Mouse (Mus musculus) MEL-GATA-1-ER (cell line): ENCODE data around the gene Ptpn14.

Experiments used
- DNase-seq: peaks from one replicate; pipeline ENCODE4 v3.0.0-alpha.2; 2012; ENCODE audit warnings: low read depth; ENCODE audit errors: extremely low read depth

The Ptpn14 gene

GRCm38 (mm10) chr1:189806533-189807297 is 78.6 kb downstream of the Ptpn14 start:
- DNase-seq, result no peak

DNA sequence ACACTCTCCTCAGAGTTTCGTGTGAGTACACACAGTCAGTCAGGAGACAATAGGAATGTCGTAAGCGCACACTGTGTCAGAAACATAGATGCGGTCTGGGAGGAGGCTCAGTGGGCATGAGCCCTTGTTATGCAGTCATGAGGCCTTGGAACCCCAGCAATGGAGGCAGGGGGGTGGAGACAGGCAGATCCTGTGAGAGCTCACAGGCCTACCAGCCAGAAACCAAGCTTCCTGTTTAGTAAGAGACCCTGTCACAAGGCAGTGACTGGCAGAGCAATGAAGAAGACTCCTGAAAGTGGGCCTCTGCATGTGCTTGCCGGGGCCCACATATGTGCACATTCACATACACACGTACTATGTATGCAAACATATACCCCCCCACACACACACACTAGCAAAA is 79.9 kb downstream of the Ptpn14 start:
- DNase-seq, result no peak

GRCm38 (mm10) chr1:189808453-189808852 is 80.4 kb downstream of the Ptpn14 start:
- DNase-seq, result no peak

DNA sequence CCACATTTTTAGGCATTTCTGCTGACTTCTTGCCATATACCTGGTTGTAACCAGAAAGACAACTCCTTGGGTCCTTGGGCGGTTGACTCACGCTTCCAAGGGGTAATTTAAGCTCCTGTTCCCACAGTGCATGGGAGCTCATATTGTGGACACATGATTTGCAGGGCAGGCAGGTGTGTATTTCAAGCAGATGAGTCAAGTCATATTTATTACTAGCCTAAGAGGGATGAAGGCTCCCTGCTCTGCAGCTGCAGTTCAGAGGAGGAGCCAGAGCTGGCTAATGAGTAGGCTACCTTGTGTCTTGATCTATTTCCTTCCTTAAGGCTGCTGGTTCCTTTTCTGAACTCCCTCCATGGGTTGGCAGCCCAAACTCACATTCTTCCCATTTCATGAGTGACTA is 83.7 kb downstream of the Ptpn14 start:
- DNase-seq, result no peak

DNA sequence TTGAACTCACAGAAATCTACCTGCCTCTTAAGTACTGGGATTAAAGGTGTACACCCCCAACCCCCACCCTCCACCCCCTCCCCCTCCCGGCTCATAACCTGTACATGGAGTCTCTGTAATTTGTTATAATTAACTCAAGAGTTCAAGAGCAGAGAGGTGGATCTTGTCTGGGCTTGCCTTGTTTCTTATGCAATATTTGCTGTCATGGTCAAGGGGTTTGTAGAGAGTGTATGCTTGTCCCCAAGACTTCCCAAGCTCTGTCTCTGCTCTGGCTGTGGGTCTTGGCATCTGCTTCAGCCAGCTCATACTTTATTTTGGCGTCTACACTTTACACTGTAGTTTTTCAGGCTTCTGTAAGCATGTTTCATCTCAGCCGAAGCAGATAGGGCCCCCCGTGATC is 86.3 kb downstream of the Ptpn14 start:
- DNase-seq, result no peak

GRCm38 (mm10) chr1:189817089-189817488 is 89.0 kb downstream of the Ptpn14 start:
- no peak for DNase-seq

GRCm38 (mm10) chr1:189817810-189818209 is 89.7 kb downstream of the Ptpn14 start:
- DNase-seq, result no peak

DNA sequence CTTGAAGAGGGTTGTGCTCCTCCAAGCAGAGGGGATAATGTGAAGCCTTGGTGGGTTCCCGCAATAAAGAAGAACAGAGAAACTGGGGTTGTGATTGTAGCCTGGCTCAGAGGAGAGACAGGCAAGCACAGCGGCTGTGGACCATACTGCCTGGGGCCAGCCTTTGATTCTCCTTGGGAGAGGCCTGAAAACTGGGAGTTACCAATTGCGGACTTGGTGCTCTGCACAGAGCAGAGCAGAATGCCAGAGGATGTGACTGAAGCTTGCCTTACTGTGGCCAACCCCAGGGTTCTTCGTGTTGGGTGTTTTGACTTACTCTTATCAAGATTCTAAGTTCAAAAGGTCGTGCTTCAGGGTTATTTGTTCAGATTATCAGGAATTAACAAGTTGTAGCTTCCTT is 92.0 kb downstream of the Ptpn14 start:
- DNase-seq, result no peak

DNA sequence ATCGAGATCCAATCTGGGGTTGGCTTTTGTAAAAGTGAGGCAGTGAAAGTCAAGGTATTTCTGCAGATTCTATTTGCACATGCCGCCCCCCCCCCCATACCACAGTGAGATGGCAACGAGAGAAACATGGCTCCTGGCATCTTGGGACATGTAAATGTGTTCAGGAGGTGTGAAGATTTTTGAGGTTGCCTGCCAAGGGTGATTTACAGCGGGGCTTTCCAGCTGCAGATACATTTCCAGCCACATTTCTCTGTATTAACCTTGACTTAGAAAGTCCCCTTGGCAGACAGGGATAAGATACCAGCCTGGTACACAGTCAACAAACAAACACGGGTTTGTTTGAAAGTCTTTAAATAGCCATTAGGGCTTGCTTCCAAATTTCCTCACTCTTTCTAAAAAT is 96.4 kb downstream of the Ptpn14 start:
- no peak for DNase-seq

DNA sequence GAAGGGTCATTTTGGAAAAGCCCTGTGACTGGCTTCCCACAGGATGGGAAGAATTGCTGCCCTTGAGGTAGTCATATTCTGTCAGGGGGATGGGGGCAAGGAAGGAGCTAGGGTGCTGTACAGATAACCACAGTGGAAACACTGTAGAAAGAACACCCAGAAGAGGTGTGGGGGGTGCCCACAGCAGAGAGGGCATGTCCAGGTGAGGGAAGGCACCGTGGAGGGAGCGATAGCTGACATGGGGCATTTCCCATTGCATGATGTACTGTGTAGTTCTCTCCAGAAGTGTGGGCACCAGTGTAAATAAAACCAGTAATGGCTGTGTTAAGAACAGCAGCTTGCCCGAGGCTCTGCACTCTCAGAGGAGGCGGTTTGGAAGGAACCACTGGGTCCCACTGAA is 102.3 kb downstream of the Ptpn14 start:
- DNase-seq, result no peak

GRCm38 (mm10) chr1:189830797-189831232 is 102.7 kb downstream of the Ptpn14 start:
- DNase-seq, result no peak

DNA sequence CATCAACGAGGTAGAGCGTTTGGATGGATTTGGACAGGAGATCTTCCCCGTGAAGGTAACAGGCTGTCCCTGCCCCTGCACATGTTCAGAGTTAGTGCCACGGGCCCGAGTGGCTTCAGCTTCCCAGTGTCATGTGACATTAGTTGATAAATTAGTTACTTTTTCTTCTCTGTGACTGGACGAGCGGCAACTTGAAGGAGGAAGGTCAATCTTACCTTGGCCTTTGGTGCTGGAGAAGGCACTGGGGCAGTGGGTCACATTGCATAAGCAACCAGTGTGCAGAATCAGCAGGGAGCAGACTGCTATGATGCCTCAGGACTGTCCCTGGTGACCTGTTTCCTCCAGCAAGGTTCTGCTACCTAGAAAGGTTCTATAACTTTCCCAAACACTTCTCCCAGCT is 105.3 kb downstream of the Ptpn14 start:
- no peak for DNase-seq

DNA sequence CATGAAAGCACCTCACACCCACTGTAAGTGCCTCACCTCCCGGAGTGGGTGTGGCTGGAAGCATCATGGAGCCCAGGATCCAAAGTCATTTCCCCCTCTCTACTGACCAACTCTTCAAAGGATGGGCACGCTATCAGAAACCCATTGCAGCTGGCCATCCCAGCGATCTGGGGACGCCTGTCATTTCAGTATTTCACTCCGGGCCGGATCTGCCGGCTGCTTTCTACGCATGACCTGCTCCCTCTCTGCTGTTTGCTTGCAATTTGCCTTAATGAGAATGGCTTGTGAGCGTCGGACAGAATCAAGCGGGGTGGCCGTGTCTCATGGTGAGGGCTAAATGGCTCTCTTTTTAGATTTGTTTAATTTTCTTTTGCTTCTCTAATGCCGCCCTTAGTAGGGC is 106.1 kb downstream of the Ptpn14 start:
- no peak for DNase-seq

DNA sequence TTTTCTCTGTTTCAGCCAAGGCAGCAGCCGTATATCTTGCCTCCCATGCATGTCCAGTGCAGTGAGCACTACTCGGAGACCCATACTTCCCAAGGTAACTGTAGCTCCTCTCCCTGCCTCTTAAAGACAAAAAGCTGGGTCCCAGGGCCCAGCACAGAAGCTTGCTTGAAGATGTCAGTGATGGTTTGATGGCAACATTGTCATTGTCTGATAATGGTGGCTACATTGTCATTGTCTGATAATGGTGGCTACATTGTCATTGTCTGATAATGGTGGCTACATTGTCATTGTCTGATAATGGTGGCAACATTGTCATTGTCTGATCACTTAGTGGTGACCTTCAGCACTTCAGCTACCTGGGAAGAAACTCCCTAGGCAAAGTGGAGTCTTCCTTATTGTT is 118.3 kb downstream of the Ptpn14 start:
- no peak for DNase-seq

GRCm38 (mm10) chr1:189849550-189849949 is 121.5 kb downstream of the Ptpn14 start:
- no peak for DNase-seq

DNA sequence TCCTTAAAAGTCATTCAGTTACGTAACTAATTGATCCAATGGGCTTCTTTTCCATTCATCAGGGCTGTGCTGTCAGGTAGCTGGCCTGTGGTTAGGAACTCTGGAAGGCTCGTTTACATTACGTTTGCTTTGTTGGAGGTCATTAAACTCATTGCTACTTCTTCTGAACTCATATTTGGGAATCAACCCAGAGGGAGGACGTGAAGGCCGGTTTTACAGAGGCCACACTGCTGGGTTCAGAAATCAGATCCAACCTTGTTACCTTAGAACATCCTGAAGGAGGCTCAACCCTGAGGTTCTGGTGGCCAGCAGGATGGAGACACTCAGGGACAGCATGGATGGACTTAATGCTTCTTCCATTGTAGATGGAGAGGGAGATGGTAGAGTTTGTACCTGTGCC is 124.0 kb downstream of the Ptpn14 start:
- no peak for DNase-seq

GRCm38 (mm10) chr1:189852456-189852855 is 124.4 kb downstream of the Ptpn14 start:
- no peak for DNase-seq

DNA sequence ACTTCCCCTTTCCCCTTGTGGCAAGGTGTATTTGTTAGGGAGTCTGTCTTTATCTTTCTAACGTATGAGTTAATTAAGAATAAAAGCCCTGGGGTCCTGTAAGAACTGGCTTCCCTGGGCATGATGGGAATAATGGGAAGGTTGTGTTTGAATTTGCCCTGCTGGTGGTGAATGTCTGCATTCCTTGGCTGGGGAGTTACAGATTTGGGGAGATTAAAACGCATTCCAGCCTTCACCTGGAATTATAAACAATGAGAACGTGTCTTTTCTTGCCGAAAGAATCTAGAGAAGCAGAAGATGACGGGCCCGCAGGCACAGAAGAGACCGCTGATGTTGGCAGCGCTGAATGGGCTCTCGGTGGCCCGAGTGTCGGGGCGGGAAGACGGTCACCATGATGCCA is 126.6 kb downstream of the Ptpn14 start:
- no peak for DNase-seq

DNA sequence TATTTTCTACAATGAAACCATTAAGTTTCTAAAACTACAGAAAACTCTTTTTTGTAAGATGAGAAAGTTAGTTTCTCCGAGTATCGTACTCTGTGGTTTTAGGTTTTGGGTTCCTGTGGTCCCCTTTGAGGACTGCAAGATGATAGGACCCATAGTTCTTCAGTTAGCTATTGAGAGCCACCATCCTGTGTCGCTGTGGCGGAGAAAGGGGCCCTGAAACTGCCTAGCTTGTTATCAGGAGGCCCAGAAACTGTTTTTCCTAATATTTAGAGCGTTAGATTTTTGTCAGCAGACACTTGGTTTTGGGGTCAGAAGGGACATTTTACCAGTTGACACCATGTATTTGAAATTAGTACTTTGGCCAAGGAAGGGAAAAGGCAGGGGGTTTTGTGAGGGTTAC is 127.7 kb downstream of the Ptpn14 start:
- DNase-seq, result no peak

DNA sequence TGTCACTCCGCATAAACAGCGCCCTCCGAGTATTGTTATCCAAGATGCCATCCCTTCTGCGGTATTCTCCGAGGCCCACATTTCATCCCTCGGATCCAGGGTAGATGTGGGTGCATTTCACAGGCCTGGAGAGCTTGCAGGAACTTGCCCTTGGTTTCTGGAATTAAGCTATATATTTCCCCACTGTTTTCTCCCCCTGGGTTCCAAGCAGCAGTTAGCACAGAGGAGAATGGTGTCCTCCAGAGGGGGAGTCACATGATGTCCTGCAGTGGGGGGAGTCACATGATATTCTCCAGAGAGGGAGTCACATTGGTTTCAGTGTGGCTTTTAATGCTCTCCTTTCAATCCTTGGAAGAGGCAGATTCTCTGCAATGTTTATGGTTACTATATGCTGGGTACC is 130.3 kb downstream of the Ptpn14 start:
- DNase-seq, result no peak

DNA sequence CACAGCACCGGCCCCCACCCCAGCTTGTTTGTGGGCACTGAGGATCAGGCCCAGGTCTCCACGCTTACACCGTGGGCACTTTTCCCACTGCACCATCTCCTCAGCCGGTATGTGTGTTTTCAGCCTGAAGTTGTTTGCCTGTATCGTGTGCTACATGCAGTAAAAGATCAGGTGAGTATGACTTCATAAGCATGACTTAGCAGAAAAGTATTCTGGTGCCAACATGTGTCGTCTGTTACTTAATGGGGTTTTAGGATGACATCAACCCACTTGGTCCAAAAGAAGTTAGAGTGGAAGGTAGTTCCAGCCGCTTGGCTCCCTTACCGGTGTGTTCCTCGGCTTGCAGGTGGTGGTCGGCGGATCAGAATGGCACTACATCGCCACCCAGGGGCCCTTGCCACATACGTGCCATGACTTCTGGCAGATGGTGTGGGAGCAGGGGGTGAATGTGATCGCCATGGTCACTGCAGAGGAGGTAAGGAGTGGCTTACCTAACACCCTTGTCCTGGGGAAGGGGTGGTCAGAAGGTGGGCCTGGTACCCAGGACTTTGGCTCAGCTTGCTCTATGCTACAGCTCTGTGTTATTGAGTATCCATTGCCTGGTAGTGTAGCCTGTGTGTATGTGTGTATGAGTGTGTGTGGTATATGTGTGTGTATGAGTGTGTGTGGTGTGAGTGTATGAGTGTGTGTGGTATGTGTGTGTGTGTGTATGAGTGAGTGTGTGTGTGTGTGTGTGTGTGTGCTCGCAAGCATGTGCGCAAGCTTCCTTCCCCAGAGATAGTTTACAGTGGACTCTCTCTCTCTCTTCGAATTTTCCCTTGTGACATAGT is 132.3 kb downstream of the Ptpn14 start:
- DNase-seq, result no peak

- DNase-seq, result no peak
Observed at GRCm38 (mm10) chr1:189860942-189861315, 132.9 kb downstream of the Ptpn14 start.

DNA sequence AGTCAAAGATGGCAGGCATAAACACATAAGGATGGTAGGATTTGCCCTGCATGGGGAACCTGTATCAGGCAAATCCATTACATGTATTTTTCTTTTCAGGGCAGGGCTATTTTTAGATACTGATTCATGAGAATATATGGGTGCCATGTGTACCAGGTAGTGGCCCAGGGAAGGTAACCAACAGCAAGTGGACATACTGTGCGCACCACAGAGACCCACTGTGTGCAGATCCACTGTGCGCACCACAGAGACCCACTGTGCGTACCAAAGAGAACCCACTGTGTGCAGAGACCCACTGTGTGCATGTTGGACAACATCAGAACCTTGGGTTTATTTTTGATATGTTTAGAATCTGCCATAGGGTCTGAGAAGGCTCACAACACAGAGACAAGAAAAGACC is 135.7 kb downstream of the Ptpn14 start:
- DNase-seq, result no peak
